Mouse (Mus musculus): ENCODE results near the gene Hint2.

DNA sequence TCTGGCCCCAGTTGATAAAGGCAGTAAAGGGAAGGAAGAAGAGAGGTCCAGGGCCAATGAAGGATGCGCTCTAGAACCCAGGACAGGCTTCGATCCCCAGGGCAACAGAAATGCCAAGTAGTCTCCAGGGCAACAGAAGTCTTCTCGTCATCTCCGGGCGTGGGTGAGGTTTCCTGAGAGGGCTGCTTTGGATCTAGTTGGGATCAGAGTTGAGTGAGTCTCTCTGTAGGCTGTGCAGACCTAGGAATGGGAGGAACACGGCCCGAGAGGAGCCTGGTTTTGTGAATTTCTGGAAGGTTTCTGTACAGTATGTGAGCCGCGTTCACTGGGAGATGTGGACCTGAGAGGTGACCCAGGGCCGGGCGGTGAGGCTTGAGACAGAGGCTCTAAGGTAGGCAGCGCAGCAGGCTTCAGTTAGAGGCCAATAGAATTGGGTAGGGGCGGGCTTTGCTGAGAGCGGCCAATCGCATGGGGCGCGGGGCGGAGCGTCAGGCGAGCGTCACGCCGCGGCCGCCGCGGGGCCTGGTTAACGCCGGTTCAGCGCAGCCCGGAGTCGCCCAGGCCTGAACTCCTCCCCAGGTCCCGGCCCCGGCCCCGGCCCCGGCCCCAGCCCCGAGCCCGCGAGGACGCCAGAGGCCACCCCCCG lies 12.6 kb upstream of the Hint2 start, which contains the start of the genes Tmem8b and Fam221b:
- TF ChIP-seq CTCF (IDR thresholded peaks at IDR 0.05; ENCODE audit: low read depth) = no peak
- no peak for TF ChIP-seq EP300 (IDR thresholded peaks at IDR 0.05; ENCODE audit: low read depth)

Measured in liver, postnatal 0 days (tissue).